Mouse (Mus musculus): ENCODE measurements at regions not wholly inside any gene's neighbourhood (a gene's known extent, or its start where the extent isn't known, plus 50 kb on each side); places are given as distances from the start of the nearest gene placed in this dataset.

- DNase-seq (ENCODE audit: low spot score in 2 of 2), result no peak
Observed at GRCm38 (mm10) chr14:9191664-9192063, 525.6 kb upstream of the 4930452B06Rik start.

- peak in 1 of 2 experiments; percentile 3 for DNase-seq (ENCODE audit: low spot score in 2 of 2)
Observed at GRCm38 (mm10) chr14:9161336-9161735, 495.3 kb upstream of the 4930452B06Rik start.

GRCm38 (mm10) chr14:9157941-9158340 is 491.9 kb upstream of the 4930452B06Rik start:
- DNase-seq (ENCODE audit: low spot score in 2 of 2), result no peak

- no peak for DNase-seq (ENCODE audit: low spot score in 2 of 2)
Observed at GRCm38 (mm10) chr14:9150841-9151240, 484.8 kb upstream of the 4930452B06Rik start.

GRCm38 (mm10) chr14:9146595-9147219 is 480.7 kb upstream of the 4930452B06Rik start:
- DNase-seq (ENCODE audit: low spot score in 2 of 2), result no peak

- no peak for DNase-seq (ENCODE audit: low spot score in 2 of 2)
Observed at GRCm38 (mm10) chr14:9105708-9106107, 439.7 kb upstream of the 4930452B06Rik start.

- no peak for DNase-seq (ENCODE audit: low spot score in 2 of 2)
Observed at GRCm38 (mm10) chr14:9089625-9090326, 423.7 kb upstream of the 4930452B06Rik start.

- no peak for DNase-seq (ENCODE audit: low spot score in 2 of 2)
Observed at GRCm38 (mm10) chr14:9087103-9087502, 421.1 kb upstream of the 4930452B06Rik start.

- no peak for DNase-seq (ENCODE audit: low spot score in 2 of 2)
Observed at GRCm38 (mm10) chr14:9079632-9080031, 413.6 kb upstream of the 4930452B06Rik start.

- no peak for DNase-seq (ENCODE audit: low spot score in 2 of 2)
Observed at GRCm38 (mm10) chr14:9079014-9079413, 413.0 kb upstream of the 4930452B06Rik start.

- peak; percentile 46 to 47 for DNase-seq (ENCODE audit: low spot score in 2 of 2)
Observed at GRCm38 (mm10) chr14:9071176-9071575, 405.1 kb upstream of the 4930452B06Rik start.

GRCm38 (mm10) chr14:9060058-9060457 is 394.0 kb upstream of the 4930452B06Rik start:
- no peak for DNase-seq (ENCODE audit: low spot score in 2 of 2)

- DNase-seq (ENCODE audit: low spot score in 2 of 2), result no peak
Observed at GRCm38 (mm10) chr14:9028811-9029210, 362.8 kb upstream of the 4930452B06Rik start.

GRCm38 (mm10) chr14:9015826-9016225 is 349.8 kb upstream of the 4930452B06Rik start:
- no peak for DNase-seq (ENCODE audit: low spot score in 2 of 2)

GRCm38 (mm10) chr14:9003034-9003433 is 337.0 kb upstream of the 4930452B06Rik start:
- DNase-seq (ENCODE audit: low spot score in 2 of 2), result no peak

- DNase-seq (ENCODE audit: low spot score in 2 of 2), result no peak
Observed at GRCm38 (mm10) chr14:9000408-9001092, 334.5 kb upstream of the 4930452B06Rik start.

- no peak for DNase-seq (ENCODE audit: low spot score in 2 of 2)
Observed at GRCm38 (mm10) chr14:8999815-9000214, 333.8 kb upstream of the 4930452B06Rik start.

GRCm38 (mm10) chr14:8993421-8993820 is 327.4 kb upstream of the 4930452B06Rik start:
- no peak for DNase-seq (ENCODE audit: low spot score in 2 of 2)

- no peak for DNase-seq (ENCODE audit: low spot score in 2 of 2)
Observed at GRCm38 (mm10) chr14:8985086-8985793, 319.2 kb upstream of the 4930452B06Rik start.

GRCm38 (mm10) chr14:8961554-8961953 is 295.5 kb upstream of the 4930452B06Rik start:
- no peak for DNase-seq (ENCODE audit: low spot score in 2 of 2)

GRCm38 (mm10) chr14:8952853-8953397 is 286.9 kb upstream of the 4930452B06Rik start:
- no peak for DNase-seq (ENCODE audit: low spot score in 2 of 2)

- no peak for DNase-seq (ENCODE audit: low spot score in 2 of 2)
Observed at GRCm38 (mm10) chr14:8948751-8949150, 282.7 kb upstream of the 4930452B06Rik start.
